Mouse (Mus musculus) brown adipose tissue, adult 24 weeks (tissue): ENCODE results near the gene Cdc40. TPM values are rescaled to one million over a fixed set of nuclear protein-coding genes. Genes with fewer than 3 reads are reported as not detected.

Source experiments
- H3K27ac ChIP-seq: fragments of 200-500 bp; replicated peaks from 2 replicates; pipeline ENCODE4 v1.5.1; 2012; ENCODE audit warnings: low read depth, mild to moderate bottlenecking, low read length
- H3K4me1 ChIP-seq: fragments of 200-500 bp; 2 replicates; pipeline ENCODE4 v1.6.1; 2012; ENCODE audit warnings: low read length, mixed read lengths; ENCODE audit not compliant: control insufficient read depth, insufficient read depth, insufficient read length
- H3K4me3 ChIP-seq: fragments of 200-500 bp; 2 replicates; pipeline ENCODE4 v1.5.1; 2012; ENCODE audit warnings: low read depth, mild to moderate bottlenecking, low read length, moderate library complexity; ENCODE audit not compliant: insufficient read depth
- polyA plus RNA-seq: library from polyadenylated mRNA; stranded (reverse); fragments of >200 nt; gene quantifications from 2 replicates; pipeline ENCODE4 v1.2.4, GENCODE M21; 2012; ENCODE audit not compliant: missing spikeins, insufficient read depth, insufficient read length

Cdc40 gene
- polyA plus RNA-seq = 12.2 and 13.7 TPM in 2 replicates

- Histone ChIP-seq H3K4me3 (peak within 1 kb of the TSS; percentile 96), H3K27ac (peak within 1 kb of the TSS; percentile 66), H3K4me1 (peaks cover 8% of the 10 kb centered on the region)
These were observed at the start of gene Cdc40, which contains the start of gene Wasf1 for GRCm38 (mm10) chr10:40882831-40883643. TSS of gene Cdc40 (minus strand) at chr10:40883311. TSS of gene Wasf1 (plus strand) at chr10:40883475.

GRCm38 (mm10) chr10:40919464-40919863 is 36.4 kb upstream of the Cdc40 start:
- Histone ChIP-seq H3K4me3 (no peak overlapping the region), H3K27ac (no peak overlapping the region), H3K4me1 (no peaks in the 10 kb centered on the region)

GRCm38 (mm10) chr10:40918669-40919440 is 35.7 kb upstream of the Cdc40 start:
- no peaks in the 10 kb centered on the region for H3K4me1 ChIP-seq
- H3K4me3 ChIP-seq = no peak overlapping the region

GRCm38 (mm10) chr10:40915240-40915639 is 32.1 kb upstream of the Cdc40 start:
- H3K4me3 ChIP-seq = no peak overlapping the region
- no peaks in the 10 kb centered on the region for H3K4me1 ChIP-seq

More at GRCm38 (mm10) chr10:40918669-40919440, 35.7 kb upstream of the Cdc40 start:
- no peak overlapping the region for H3K27ac ChIP-seq

GRCm38 (mm10) chr10:40910811-40911210 is 27.7 kb upstream of the Cdc40 start:
- H3K4me1 ChIP-seq = no peaks in the 10 kb centered on the region
- H3K4me3 ChIP-seq = no peak overlapping the region
- H3K27ac ChIP-seq = no peak overlapping the region

More at GRCm38 (mm10) chr10:40915240-40915639, 32.1 kb upstream of the Cdc40 start:
- H3K27ac ChIP-seq = no peak overlapping the region

GRCm38 (mm10) chr10:40908580-40908979 is 25.5 kb upstream of the Cdc40 start:
- no peak overlapping the region for H3K27ac ChIP-seq
- no peaks in the 10 kb centered on the region for H3K4me1 ChIP-seq
- H3K4me3 ChIP-seq = no peak overlapping the region

- Histone ChIP-seq H3K27ac (no peak overlapping the region), H3K4me3 (no peak overlapping the region), H3K4me1 (no peaks in the 10 kb centered on the region)
These were observed 23.7 kb upstream of the Cdc40 start for GRCm38 (mm10) chr10:40906802-40907201.

- Histone ChIP-seq H3K4me3 (no peak overlapping the region), H3K27ac (no peak overlapping the region), H3K4me1 (no peaks in the 10 kb centered on the region)
These were observed 23.0 kb upstream of the Cdc40 start for GRCm38 (mm10) chr10:40906131-40906530.

GRCm38 (mm10) chr10:40901786-40902185 is 18.7 kb upstream of the Cdc40 start:
- no peaks in the 10 kb centered on the region for H3K4me1 ChIP-seq
- no peak overlapping the region for H3K4me3 ChIP-seq

GRCm38 (mm10) chr10:40896656-40897055 is 13.5 kb upstream of the Cdc40 start:
- Histone ChIP-seq H3K4me3 (no peak overlapping the region), H3K4me1 (no peaks in the 10 kb centered on the region), H3K27ac (no peak overlapping the region)

More at GRCm38 (mm10) chr10:40901786-40902185, 18.7 kb upstream of the Cdc40 start:
- H3K27ac ChIP-seq = no peak overlapping the region

GRCm38 (mm10) chr10:40895765-40896164 is 12.7 kb upstream of the Cdc40 start:
- no peak overlapping the region for H3K27ac ChIP-seq
- no peak overlapping the region for H3K4me3 ChIP-seq
- H3K4me1 ChIP-seq = no peaks in the 10 kb centered on the region

GRCm38 (mm10) chr10:40889146-40889545 is 6.0 kb upstream of the Cdc40 start:
- Histone ChIP-seq H3K27ac (no peak overlapping the region), H3K4me3 (no peak overlapping the region), H3K4me1 (no peaks in the 10 kb centered on the region)

GRCm38 (mm10) chr10:40887316-40887715 is 4.2 kb upstream of the Cdc40 start:
- no peak overlapping the region for H3K4me3 ChIP-seq
- H3K27ac ChIP-seq = no peak overlapping the region
- H3K4me1 ChIP-seq = no peaks in the 10 kb centered on the region

GRCm38 (mm10) chr10:40885432-40885831 is 2.3 kb upstream of the Cdc40 start:
- Histone ChIP-seq H3K4me1 (peaks cover 5% of the 10 kb centered on the region; the same call in 1 of the 2 replicates), H3K27ac (no peak overlapping the region), H3K4me3 (no peak overlapping the region)

- no peak overlapping the region for H3K27ac ChIP-seq
- peak overlapping the region; percentile 96 for H3K4me3 ChIP-seq
- peaks cover 5% of the 10 kb centered on the region; the same call in 1 of the 2 replicates for H3K4me1 ChIP-seq
These were observed 1.2 kb upstream of the Cdc40 start for GRCm38 (mm10) chr10:40884279-40884806.
